Mouse (Mus musculus): ENCODE data around the gene Degs2. TPM values are rescaled to one million over a fixed set of nuclear protein-coding genes. Genes with fewer than 3 reads are reported as not detected.

Gene Degs2
- total and polyA plus RNA-seq, 3 experiments: 0.50 to 1.00 (median 0.55) TPM

DNA sequence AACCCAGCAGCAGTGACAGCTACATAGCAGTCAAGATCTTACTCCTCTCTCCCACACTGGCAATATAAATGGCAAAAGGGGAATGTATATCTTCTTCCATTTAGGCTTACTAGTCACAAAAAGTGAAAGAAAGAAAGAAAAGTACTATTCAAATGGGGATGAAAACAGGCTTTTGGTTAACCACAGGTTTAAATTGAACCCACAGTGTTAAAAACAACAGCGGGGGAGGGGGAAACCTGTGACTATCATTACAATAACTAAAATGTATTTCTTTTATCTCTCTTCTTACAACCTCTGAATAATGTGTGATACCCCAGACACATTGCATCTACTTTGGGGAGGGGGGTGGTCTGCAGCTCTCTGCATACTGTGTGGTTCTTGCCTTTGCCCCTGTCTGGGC, 55.9 kb downstream of the Degs2 start:
- WGBS: 91% methylated on average over 1 of the region's 1 CpGs
- Histone ChIP-seq H3K27me3 (ENCODE audit: control insufficient read depth, insufficient read depth, low read length) (no peaks in the 10 kb centered on the region), H3K36me3 (ENCODE audit: control insufficient read depth, insufficient read depth, low read length) (no peaks in the 10 kb centered on the region), H3K79me2 (replicated peaks; ENCODE audit: control insufficient read depth, insufficient read depth, low read length) (0 out of 2 replicates have a peak, but pooled peaks cover 1% of the 10 kb centered on the region), H3K4me3 (no peak overlapping the region), H3K9ac (ENCODE audit: low read depth, low read length) (no peak overlapping the region), H3K27ac (no peak overlapping the region), H3K4me1 (ENCODE audit: control insufficient read depth, insufficient read depth, low read length) (peaks cover 2% of the 10 kb centered on the region)
- TF ChIP-seq EP300 (IDR thresholded peaks at IDR 0.05; ENCODE audit: insufficient read depth, low read depth, low read length) (no peak), CTCF (IDR thresholded peaks at IDR 0.05) (no peak), POLR2A (IDR thresholded peaks at IDR 0.05; ENCODE audit: insufficient read depth, low read depth, low read length) (no peak)
- intact Hi-C loops (cut with DNase I): no loop called here
- DNase-seq: no peak

DNA sequence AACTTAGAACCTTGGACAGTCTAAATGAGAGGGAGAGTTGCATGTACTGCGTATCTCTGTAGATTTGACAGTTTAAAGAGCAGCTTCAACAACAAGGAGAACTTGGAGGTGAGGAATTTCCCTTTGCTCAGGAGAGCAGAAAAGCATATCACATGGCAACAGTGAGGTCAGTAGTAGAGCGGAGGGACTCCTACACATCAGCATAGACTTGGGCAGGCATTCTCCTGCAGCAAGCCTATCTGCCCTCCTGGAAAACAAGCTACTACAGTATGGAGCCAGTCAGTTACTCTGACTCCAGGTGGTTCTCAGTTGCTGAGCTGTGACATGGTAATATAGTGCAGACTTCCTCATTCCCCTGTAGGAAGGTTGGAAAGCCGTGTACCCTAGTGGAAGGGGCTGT, 60.1 kb downstream of the Degs2 start:
- DNase-seq: no peak
- Histone ChIP-seq H3K27me3 (ENCODE audit: control insufficient read depth, insufficient read depth, low read length) (no peaks in the 10 kb centered on the region), H3K4me1 (ENCODE audit: control insufficient read depth, insufficient read depth, low read length) (peaks cover 2% of the 10 kb centered on the region; the same call in 1 of the 2 replicates), H3K79me2 (replicated peaks; ENCODE audit: control insufficient read depth, insufficient read depth, low read length) (0 out of 2 replicates have a peak, but pooled peaks cover 3% of the 10 kb centered on the region), H3K36me3 (ENCODE audit: control insufficient read depth, insufficient read depth, low read length) (no peaks in the 10 kb centered on the region), H3K4me3 (no peak overlapping the region), H3K27ac (no peak overlapping the region), H3K9ac (ENCODE audit: low read depth, low read length) (no peak overlapping the region)
- intact Hi-C loops (cut with DNase I): no loop called here
- TF ChIP-seq CTCF (IDR thresholded peaks at IDR 0.05) (no peak), EP300 (IDR thresholded peaks at IDR 0.05; ENCODE audit: insufficient read depth, low read depth, low read length) (no peak), POLR2A (IDR thresholded peaks at IDR 0.05; ENCODE audit: insufficient read depth, low read depth, low read length) (no peak)
- WGBS: 84% methylated on average over 3 of the region's 3 CpGs

DNA sequence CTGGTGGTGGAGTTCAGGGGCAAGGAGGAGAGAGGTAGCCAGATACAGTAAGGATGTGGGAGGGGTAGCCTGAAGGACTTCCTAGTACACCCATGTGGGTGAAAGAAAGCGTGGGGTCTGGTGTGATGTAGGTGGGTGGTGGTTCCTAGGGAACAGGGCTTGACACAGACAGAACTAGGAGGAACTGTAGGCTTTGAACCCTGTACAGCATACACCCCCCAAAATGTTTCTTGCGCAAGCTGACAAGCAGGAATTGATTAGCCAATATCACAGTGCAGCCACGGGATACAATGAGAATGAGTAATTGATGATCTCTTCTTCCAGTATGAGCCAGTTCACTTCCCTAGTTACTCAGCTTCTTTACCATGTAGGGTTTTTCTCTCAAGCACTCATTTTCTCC, 63.0 kb downstream of the Degs2 start:
- TF ChIP-seq CTCF (IDR thresholded peaks at IDR 0.05) (no peak), EP300 (IDR thresholded peaks at IDR 0.05; ENCODE audit: insufficient read depth, low read depth, low read length) (no peak), POLR2A (IDR thresholded peaks at IDR 0.05; ENCODE audit: insufficient read depth, low read depth, low read length) (no peak)
- H3K27ac ChIP-seq: no peak overlapping the region
- no peak overlapping the region for H3K4me3 ChIP-seq
- no peak for DNase-seq
- H3K9ac ChIP-seq (ENCODE audit: low read depth, low read length): no peak overlapping the region
- intact Hi-C loops (cut with DNase I): no loop called here
- H3K27me3 ChIP-seq (ENCODE audit: control insufficient read depth, insufficient read depth, low read length): no peaks in the 10 kb centered on the region
- H3K79me2 ChIP-seq (replicated peaks; ENCODE audit: control insufficient read depth, insufficient read depth, low read length): 0 out of 2 replicates have a peak, but pooled peaks cover 3% of the 10 kb centered on the region
- H3K36me3 ChIP-seq (ENCODE audit: control insufficient read depth, insufficient read depth, low read length): no peaks in the 10 kb centered on the region
- 85% methylated on average over 3 of the region's 3 CpGs for WGBS
- peaks cover 2% of the 10 kb centered on the region; the same call in 1 of the 2 replicates for H3K4me1 ChIP-seq (ENCODE audit: control insufficient read depth, insufficient read depth, low read length)

DNA sequence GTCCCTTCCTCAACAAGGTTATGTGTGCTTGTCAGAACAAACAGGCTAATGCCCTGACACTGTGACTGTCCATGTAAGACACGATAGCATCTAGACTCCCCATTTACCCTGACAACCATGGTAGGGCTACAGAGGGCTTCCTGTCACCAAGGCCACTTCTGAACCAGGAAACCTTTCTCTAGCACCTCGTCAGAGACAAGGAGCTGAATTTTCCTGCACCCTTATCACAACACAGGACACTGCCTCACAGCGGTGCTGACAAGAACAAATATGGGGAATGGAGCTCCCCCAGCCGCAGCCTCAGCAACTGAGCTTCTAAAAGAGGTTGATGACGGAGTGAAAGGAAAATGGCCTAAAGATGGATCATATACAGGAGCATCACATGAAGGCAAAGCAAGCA, 64.7 kb downstream of the Degs2 start:
- intact Hi-C loops (cut with DNase I): no loop called here
- H3K4me1 ChIP-seq (ENCODE audit: control insufficient read depth, insufficient read depth, low read length): peaks cover 2% of the 10 kb centered on the region; the same call in 1 of the 2 replicates
- WGBS: 47% methylated on average over 5 of the region's 5 CpGs
- no peak overlapping the region for H3K27ac ChIP-seq
- H3K27me3 ChIP-seq (ENCODE audit: control insufficient read depth, insufficient read depth, low read length): no peaks in the 10 kb centered on the region
- no peak overlapping the region for H3K9ac ChIP-seq (ENCODE audit: low read depth, low read length)
- TF ChIP-seq POLR2A (IDR thresholded peaks at IDR 0.05; ENCODE audit: insufficient read depth, low read depth, low read length) (no peak), CTCF (IDR thresholded peaks at IDR 0.05) (no peak), EP300 (IDR thresholded peaks at IDR 0.05; ENCODE audit: insufficient read depth, low read depth, low read length) (no peak)
- no peaks in the 10 kb centered on the region for H3K36me3 ChIP-seq (ENCODE audit: control insufficient read depth, insufficient read depth, low read length)
- H3K79me2 ChIP-seq (replicated peaks; ENCODE audit: control insufficient read depth, insufficient read depth, low read length): 0 out of 2 replicates have a peak, but pooled peaks cover 3% of the 10 kb centered on the region
- H3K4me3 ChIP-seq: no peak overlapping the region
- no peak for DNase-seq

DNA sequence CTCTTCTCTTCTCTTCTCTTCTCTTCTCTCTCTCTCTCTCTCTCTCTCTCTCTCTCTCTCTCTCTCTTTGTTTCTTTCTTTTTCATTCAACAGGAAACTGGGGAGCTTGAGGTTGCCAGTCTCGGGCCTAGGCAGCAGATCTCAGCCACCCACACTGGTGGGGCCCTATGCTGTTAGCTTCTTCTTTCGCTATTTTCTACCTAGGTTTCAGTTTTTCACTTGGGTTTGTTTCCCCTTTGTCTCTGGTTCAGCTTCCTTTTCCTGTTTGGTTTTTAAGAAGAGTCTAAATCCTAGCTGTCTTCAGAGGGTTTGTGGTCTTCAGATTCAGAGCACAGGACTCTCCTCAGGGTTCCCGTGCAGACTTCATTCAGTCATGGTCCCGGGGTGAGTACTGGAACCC, 66.6 kb downstream of the Degs2 start:
- no peak overlapping the region for H3K27ac ChIP-seq
- 73% methylated on average over 4 of the region's 4 CpGs for WGBS
- intact Hi-C loops (cut with DNase I): no loop called here
- no peak for TF ChIP-seq POLR2A (IDR thresholded peaks at IDR 0.05; ENCODE audit: insufficient read depth, low read depth, low read length)
- no peak for TF ChIP-seq EP300 (IDR thresholded peaks at IDR 0.05; ENCODE audit: insufficient read depth, low read depth, low read length)
- no peak for TF ChIP-seq CTCF (IDR thresholded peaks at IDR 0.05)
- no peak overlapping the region for H3K4me3 ChIP-seq
- H3K79me2 ChIP-seq (replicated peaks; ENCODE audit: control insufficient read depth, insufficient read depth, low read length): peaks cover 1% of the 10 kb centered on the region; the same call in 1 of the 2 replicates
- no peak for DNase-seq
- peaks cover 4% of the 10 kb centered on the region for H3K4me1 ChIP-seq (ENCODE audit: control insufficient read depth, insufficient read depth, low read length)
- H3K36me3 ChIP-seq (ENCODE audit: control insufficient read depth, insufficient read depth, low read length): peaks cover 2% of the 10 kb centered on the region; the same call in 1 of the 2 replicates
- H3K27me3 ChIP-seq (ENCODE audit: control insufficient read depth, insufficient read depth, low read length): no peaks in the 10 kb centered on the region
- no peak overlapping the region for H3K9ac ChIP-seq (ENCODE audit: low read depth, low read length)

DNA sequence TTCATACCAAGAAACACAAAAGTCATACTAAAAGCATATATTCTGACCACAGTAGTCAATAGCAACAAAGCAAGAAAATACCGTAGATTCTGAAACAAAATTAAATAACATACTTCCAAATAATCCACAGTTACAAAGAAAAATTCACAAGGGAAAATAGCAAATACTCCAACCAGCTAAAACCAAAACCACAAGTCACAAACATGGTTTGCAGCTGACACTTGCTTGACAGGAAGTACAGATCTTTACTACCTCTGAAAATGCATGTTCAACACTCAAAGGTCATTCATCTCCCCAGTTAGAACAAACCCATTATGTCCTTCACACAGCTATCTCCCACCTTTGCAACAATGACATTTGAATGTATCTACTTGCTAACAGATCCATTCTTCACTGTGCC, 68.1 kb downstream of the Degs2 start:
- TF ChIP-seq CTCF (IDR thresholded peaks at IDR 0.05) (no peak), EP300 (IDR thresholded peaks at IDR 0.05; ENCODE audit: insufficient read depth, low read depth, low read length) (no peak), POLR2A (IDR thresholded peaks at IDR 0.05; ENCODE audit: insufficient read depth, low read depth, low read length) (no peak)
- no peak overlapping the region for H3K4me3 ChIP-seq
- intact Hi-C loops (cut with DNase I): no loop called here
- DNase-seq: no peak
- WGBS: 96% methylated on average over 1 of the region's 1 CpGs
- H3K79me2 ChIP-seq (replicated peaks; ENCODE audit: control insufficient read depth, insufficient read depth, low read length): no peaks in the 10 kb centered on the region; the same call in 1 of the 2 replicates
- H3K27ac ChIP-seq: no peak overlapping the region
- H3K4me1 ChIP-seq (ENCODE audit: control insufficient read depth, insufficient read depth, low read length): peaks cover 4% of the 10 kb centered on the region
- H3K27me3 ChIP-seq (ENCODE audit: control insufficient read depth, insufficient read depth, low read length): no peaks in the 10 kb centered on the region
- H3K36me3 ChIP-seq (ENCODE audit: control insufficient read depth, insufficient read depth, low read length): peaks cover 4% of the 10 kb centered on the region; the same call in 1 of the 2 replicates
- no peak overlapping the region for H3K9ac ChIP-seq (ENCODE audit: low read depth, low read length)
